Mouse (Mus musculus) hindbrain, embryonic 16.5 days (tissue): Measurements from ENCODE around the gene Hoxc6. TPM values are rescaled to one million over a fixed set of nuclear protein-coding genes. Genes with fewer than 3 reads are reported as not detected.

Experiments used
- ATAC-seq: fragments of 200-750 bp; cut with Nextera tagmentation; 2 replicates; pipeline ENCODE4 v1.8.0; 2017; ENCODE audit warnings: moderate TSS enrichment, moderate library complexity
- H3K27ac ChIP-seq: fragments of 300-500 bp; sonication (generic); 2 replicates; pipeline ENCODE4 v1.5.1; 2014; ENCODE audit warnings: low read depth, mild to moderate bottlenecking, control low read depth, low read length, moderate library complexity
- H3K27me3 ChIP-seq: fragments of 300-500 bp; sonication (generic); replicated peaks from 2 replicates; pipeline ENCODE4 v1.6.1; 2014; ENCODE audit warnings: low read length; ENCODE audit not compliant: control insufficient read depth, insufficient read depth
- H3K36me3 ChIP-seq: fragments of 300-500 bp; sonication (generic); 2 replicates; pipeline ENCODE4 v1.6.1; 2014; ENCODE audit warnings: mild to moderate bottlenecking, low read length, moderate library complexity, mixed read lengths; ENCODE audit not compliant: control insufficient read depth, insufficient read depth
- H3K4me1 ChIP-seq: fragments of 300-500 bp; sonication (generic); 2 replicates; pipeline ENCODE4 v1.6.1; 2014; ENCODE audit warnings: low read depth, low read length; ENCODE audit not compliant: control insufficient read depth, insufficient read depth
- H3K4me2 ChIP-seq: fragments of 300-500 bp; sonication (generic); 2 replicates; pipeline ENCODE4 v1.6.1; 2014; ENCODE audit warnings: mild to moderate bottlenecking, low read length, control low read depth, moderate library complexity
- H3K4me3 ChIP-seq: fragments of 300-500 bp; sonication (generic); 2 replicates; pipeline ENCODE4 v1.5.1; 2014; ENCODE audit warnings: mild to moderate bottlenecking, low read length, control low read depth, moderate library complexity
- H3K9ac ChIP-seq: fragments of 300-500 bp; sonication (generic); 2 replicates; pipeline ENCODE4 v1.6.1; 2014; ENCODE audit warnings: low read depth, mild to moderate bottlenecking, control low read depth, low read length, moderate library complexity
- H3K9me3 ChIP-seq: fragments of 300-500 bp; sonication (generic); 2 replicates; pipeline ENCODE4 v1.6.1; 2014; ENCODE audit warnings: mild to moderate bottlenecking, low read length, moderate library complexity; ENCODE audit not compliant: control insufficient read depth
- WGBS: fragments of 180-500 bp; shearing (Covaris S2); extraction: QIAGEN DNeasy Blood & Tissue Kit; methylation state at CpG from one replicate; pipeline ENCODE4 v1.1.7; 2014; 5-methylcytosine and 5-hydroxymethylcytosine counted together
- polyA plus RNA-seq: library from polyadenylated mRNA; unstranded; fragments of >200 nt; fragmentation: Nextera tagmentation; extraction: Ambion mirVana; gene quantifications from 2 replicates; pipeline ENCODE4 v1.2.1, GENCODE M21; 2015

The Hoxc6 gene
- polyA plus RNA-seq = 4.0 and 9.0 TPM in 2 replicates

GRCm38 (mm10) chr15:102997939-102998355 is at the start of gene Hoxc6:
Gene Hoxc6 (plus strand): TSS chr15:102998257.
- WGBS = 2% methylated on average over 19 of the region's 19 CpGs
- ATAC-seq = no peak
- no peak within 1 kb of the TSS for H3K27ac ChIP-seq
- H3K36me3 ChIP-seq = no peaks in the 10 kb centered on the region
- peaks cover 71% of the 10 kb centered on the region for H3K27me3 ChIP-seq
- peaks cover 5% of the 10 kb centered on the region for H3K4me1 ChIP-seq
- no peaks in the 10 kb centered on the region for H3K9me3 ChIP-seq
- 0 out of 2 replicates have a peak within 1 kb of the TSS, but pooled peaks have one; percentile 42 for H3K9ac ChIP-seq
- H3K4me3 ChIP-seq = peak within 1 kb of the TSS; percentile 38
- peak within 1 kb of the TSS; percentile 58 for H3K4me2 ChIP-seq

DNA sequence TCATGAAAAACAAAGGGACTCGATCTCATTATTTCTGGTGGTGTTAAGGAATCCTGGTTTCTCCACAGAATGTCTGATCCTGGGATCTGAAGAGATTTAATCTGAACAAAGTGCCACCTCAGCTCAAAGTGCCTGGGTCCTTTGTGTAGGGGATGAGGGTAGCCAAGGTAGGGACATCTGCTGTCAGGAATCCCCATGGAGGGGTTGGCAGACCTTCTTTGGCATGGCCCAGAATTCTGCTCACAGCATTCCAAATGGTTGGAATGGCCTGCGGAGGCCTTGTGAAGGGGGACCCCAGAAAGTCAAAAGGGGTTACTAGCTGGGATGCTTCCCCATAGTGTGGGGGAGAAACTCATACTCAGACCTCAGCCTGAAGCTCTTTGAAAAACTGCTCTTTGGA is 49.2 kb upstream of the Hoxc6 start:
- Histone ChIP-seq H3K4me2 (no peak overlapping the region), H3K9me3 (no peaks in the 10 kb centered on the region), H3K27ac (no peak overlapping the region), H3K4me3 (no peak overlapping the region), H3K27me3 (peaks cover 85% of the 10 kb centered on the region), H3K36me3 (no peaks in the 10 kb centered on the region), H3K4me1 (no peaks in the 10 kb centered on the region), H3K9ac (no peak overlapping the region)
- ATAC-seq = no peak
- WGBS = 12% methylated on average over 2 of the region's 2 CpGs

GRCm38 (mm10) chr15:102949696-102950095 is 48.4 kb upstream of the Hoxc6 start:
- Histone ChIP-seq H3K9me3 (no peaks in the 10 kb centered on the region), H3K4me2 (no peak overlapping the region), H3K36me3 (no peaks in the 10 kb centered on the region), H3K4me1 (no peaks in the 10 kb centered on the region), H3K27me3 (peaks cover 79% of the 10 kb centered on the region), H3K9ac (no peak overlapping the region), H3K27ac (no peak overlapping the region), H3K4me3 (no peak overlapping the region)
- no peak for ATAC-seq
- WGBS = 2% methylated on average over 20 of the region's 20 CpGs

- H3K36me3 ChIP-seq = no peaks in the 10 kb centered on the region
- no peak for ATAC-seq
- no peak overlapping the region for H3K4me2 ChIP-seq
- no peaks in the 10 kb centered on the region for H3K9me3 ChIP-seq
- no peak overlapping the region for H3K9ac ChIP-seq
- H3K4me3 ChIP-seq = no peak overlapping the region
- H3K4me1 ChIP-seq = no peaks in the 10 kb centered on the region; the same call in 1 of the 2 replicates
- 13% methylated on average over 2 of the region's 2 CpGs for WGBS
- peaks cover 78% of the 10 kb centered on the region for H3K27me3 ChIP-seq
- no peak overlapping the region for H3K27ac ChIP-seq
Measured at GRCm38 (mm10) chr15:102950877-102951276, 47.2 kb upstream of the Hoxc6 start.

GRCm38 (mm10) chr15:102953561-102953960 is 44.5 kb upstream of the Hoxc6 start:
- H3K4me3 ChIP-seq = no peak overlapping the region
- H3K36me3 ChIP-seq = no peaks in the 10 kb centered on the region
- H3K9me3 ChIP-seq = no peaks in the 10 kb centered on the region
- H3K4me1 ChIP-seq = no peaks in the 10 kb centered on the region; the same call in 1 of the 2 replicates
- no peak overlapping the region for H3K4me2 ChIP-seq
- H3K27ac ChIP-seq = no peak overlapping the region
- peaks cover 78% of the 10 kb centered on the region for H3K27me3 ChIP-seq
- WGBS = 2% methylated on average over 6 of the region's 6 CpGs
- H3K9ac ChIP-seq = no peak overlapping the region
- ATAC-seq = no peak

DNA sequence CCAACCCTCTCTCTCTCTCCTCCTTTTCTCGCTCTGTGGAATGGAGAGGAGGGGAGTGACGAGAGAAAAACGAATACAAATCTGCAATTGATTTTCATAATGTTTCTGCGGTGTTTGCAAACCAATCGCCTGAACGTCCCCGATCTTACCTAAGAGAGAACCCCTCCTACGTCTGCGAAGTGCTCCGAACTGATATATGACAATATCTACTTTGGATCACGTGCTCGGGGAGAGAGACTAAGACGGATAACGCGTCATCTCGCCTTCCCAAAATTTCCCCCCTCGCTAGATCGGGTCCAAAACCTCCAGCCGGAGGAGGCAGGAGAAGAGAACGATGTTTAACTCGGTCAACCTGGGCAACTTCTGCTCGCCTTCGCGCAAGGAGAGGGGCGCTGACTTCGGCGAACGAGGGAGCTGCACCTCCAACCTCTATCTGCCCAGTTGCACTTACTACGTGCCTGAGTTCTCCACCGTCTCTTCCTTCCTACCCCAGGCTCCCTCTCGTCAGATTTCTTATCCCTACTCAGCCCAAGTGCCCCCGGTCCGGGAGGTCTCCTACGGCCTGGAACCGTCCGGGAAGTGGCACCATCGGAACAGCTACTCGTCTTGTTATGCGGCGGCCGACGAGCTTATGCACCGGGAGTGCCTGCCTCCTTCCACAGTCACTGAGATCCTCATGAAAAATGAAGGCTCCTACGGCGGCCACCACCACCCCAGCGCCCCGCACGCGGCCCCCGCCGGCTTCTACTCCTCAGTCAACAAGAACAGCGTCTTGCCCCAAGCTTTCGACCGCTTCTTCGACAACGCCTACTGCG is 43.7 kb upstream of the Hoxc6 start, which contains the start of gene Hoxc11:
Gene Hoxc11, plus strand, starts transcription at position 236 of the 815 bp plus-strand sequence.
- H3K27me3 ChIP-seq = peaks cover 77% of the 10 kb centered on the region
- WGBS = under 1% methylated on average over 57 of the region's 57 CpGs

GRCm38 (mm10) chr15:102955007-102955382 is 43.1 kb upstream of the Hoxc6 start:
- Histone ChIP-seq H3K9me3 (no peaks in the 10 kb centered on the region), H3K4me1 (no peaks in the 10 kb centered on the region; the same call in 1 of the 2 replicates), H3K9ac (no peak overlapping the region), H3K4me2 (no peak overlapping the region), H3K36me3 (no peaks in the 10 kb centered on the region), H3K27ac (no peak overlapping the region), H3K4me3 (no peak overlapping the region), H3K27me3 (peaks cover 77% of the 10 kb centered on the region)
- ATAC-seq = no peak
- under 1% methylated on average over 27 of the region's 28 CpGs for WGBS

More for the DNA sequence above, 43.7 kb upstream of the Hoxc6 start, which contains the start of gene Hoxc11:
- no peaks in the 10 kb centered on the region for H3K36me3 ChIP-seq
- H3K9me3 ChIP-seq = no peaks in the 10 kb centered on the region
- ATAC-seq = no peak
- no peaks in the 10 kb centered on the region; the same call in 1 of the 2 replicates for H3K4me1 ChIP-seq
- no peak within 1 kb of the TSS for H3K9ac ChIP-seq
- H3K4me3 ChIP-seq = no peak within 1 kb of the TSS
- no peak within 1 kb of the TSS for H3K4me2 ChIP-seq
- H3K27ac ChIP-seq = no peak within 1 kb of the TSS

DNA sequence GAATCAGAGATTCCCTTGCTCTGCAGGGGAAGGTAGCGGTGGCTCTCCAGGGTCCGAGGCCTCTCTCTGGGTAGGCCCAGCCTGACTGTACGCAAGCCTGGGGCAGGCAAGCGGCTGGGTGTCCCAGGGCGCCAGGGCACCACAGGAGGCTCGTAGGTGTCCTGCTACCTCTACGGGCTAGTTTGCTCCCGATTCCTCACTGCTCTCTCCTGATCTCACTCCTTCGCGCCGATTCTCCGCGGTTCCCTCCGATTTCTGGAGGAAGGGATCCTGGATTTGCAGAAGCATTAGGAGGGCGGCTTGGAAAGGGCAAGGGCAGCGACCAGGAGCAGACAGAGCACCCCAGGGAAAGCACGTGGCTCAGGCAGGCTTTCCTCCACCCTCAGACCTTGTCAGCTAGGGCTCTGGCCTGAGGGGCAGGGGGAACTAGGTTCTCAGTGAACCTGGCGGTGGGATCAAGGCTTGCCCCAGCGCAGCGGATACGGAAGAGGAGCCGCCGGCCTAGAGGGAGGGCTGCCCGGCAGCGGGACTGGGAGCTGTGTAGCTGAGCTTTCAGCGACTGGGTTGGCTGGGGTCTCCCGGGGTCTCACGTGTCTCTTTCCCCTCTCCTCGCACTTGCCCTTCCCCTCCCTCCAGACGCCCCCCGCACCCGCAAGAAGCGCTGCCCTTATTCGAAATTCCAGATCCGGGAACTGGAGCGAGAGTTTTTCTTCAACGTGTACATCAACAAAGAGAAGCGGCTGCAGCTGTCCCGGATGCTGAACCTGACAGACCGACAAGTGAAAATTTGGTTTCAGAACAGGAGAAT is 42.0 kb upstream of the Hoxc6 start:
- H3K9ac ChIP-seq = no peak overlapping the region
- under 1% methylated on average over 39 of the region's 40 CpGs for WGBS
- H3K4me3 ChIP-seq = no peak overlapping the region
- no peak overlapping the region for H3K4me2 ChIP-seq
- peaks cover 79% of the 10 kb centered on the region for H3K27me3 ChIP-seq
- H3K36me3 ChIP-seq = no peaks in the 10 kb centered on the region
- no peaks in the 10 kb centered on the region; the same call in 1 of the 2 replicates for H3K4me1 ChIP-seq
- no peak for ATAC-seq
- no peak overlapping the region for H3K27ac ChIP-seq
- no peaks in the 10 kb centered on the region for H3K9me3 ChIP-seq

DNA sequence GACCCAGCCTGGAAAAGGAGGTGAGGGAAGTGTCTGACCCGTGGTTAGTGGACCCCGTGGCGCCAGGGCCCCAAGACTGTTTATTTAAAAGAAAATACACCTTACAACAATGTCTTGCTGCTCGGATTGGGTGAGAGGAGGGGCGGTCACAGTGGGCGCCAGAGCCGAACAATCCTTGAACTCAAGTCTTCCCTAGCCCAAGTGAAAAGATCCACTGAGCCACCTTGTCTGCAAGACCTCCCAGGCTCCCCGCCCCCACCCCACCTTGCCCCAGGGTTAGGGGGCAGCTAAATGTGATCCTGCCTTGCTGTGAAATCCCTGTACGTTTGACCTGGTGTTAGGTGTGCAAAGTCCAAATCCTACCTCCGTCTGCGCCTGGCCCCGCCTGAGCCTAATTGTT is 41.2 kb upstream of the Hoxc6 start:
- H3K4me2 ChIP-seq = no peak overlapping the region
- 3% methylated on average over 12 of the region's 12 CpGs for WGBS
- H3K9ac ChIP-seq = no peak overlapping the region
- no peaks in the 10 kb centered on the region for H3K36me3 ChIP-seq
- ATAC-seq = no peak
- peaks cover 79% of the 10 kb centered on the region for H3K27me3 ChIP-seq
- no peaks in the 10 kb centered on the region; the same call in 1 of the 2 replicates for H3K4me1 ChIP-seq
- H3K9me3 ChIP-seq = no peaks in the 10 kb centered on the region
- no peak overlapping the region for H3K4me3 ChIP-seq
- H3K27ac ChIP-seq = no peak overlapping the region
